Mouse (Mus musculus) bone marrow macrophage, adult 2 months (primary cell): ENCODE measurements around the gene Trappc6a. TPM values are rescaled to one million over a fixed set of nuclear protein-coding genes. Genes with fewer than 3 reads are reported as not detected.

Source experiments
- H3K27ac ChIP-seq: 2 replicates; pipeline ENCODE4 v1.5.1; 2012; ENCODE audit warnings: low read depth, low read length; ENCODE audit not compliant: insufficient read depth
- H3K4me1 ChIP-seq: 2 replicates; pipeline ENCODE4 v1.6.1; 2012; ENCODE audit warnings: low read length; ENCODE audit not compliant: control insufficient read depth, insufficient read depth
- H3K4me3 ChIP-seq: 2 replicates; pipeline ENCODE4 v1.5.1; 2012; ENCODE audit warnings: mild to moderate bottlenecking, low read length, moderate library complexity; ENCODE audit not compliant: insufficient read depth
- CTCF ChIP-seq: IDR thresholded peaks from 2 replicates; pipeline ENCODE4 v1.5.1; 2012; ENCODE audit warnings: low read depth, mild to moderate bottlenecking, low read length, moderate library complexity
- POLR2A ChIP-seq: IDR thresholded peaks from 2 replicates; pipeline ENCODE4 v1.6.1; 2012; ENCODE audit warnings: mild to moderate bottlenecking, low read depth, low read length, borderline replicate concordance
- polyA plus RNA-seq: library from polyadenylated mRNA; stranded (reverse); fragments of >200 nt; gene quantifications from 2 replicates; pipeline ENCODE4 v1.2.4, GENCODE M21; 2012; ENCODE audit not compliant: missing spikeins, insufficient read depth, insufficient read length

Gene Trappc6a
- polyA plus RNA-seq, 1 experiment, result 51.4 TPM

- H3K4me1 ChIP-seq, result peaks cover 48% of the 10 kb centered on the region
- H3K4me3 ChIP-seq, result no peak overlapping the region
- peak overlapping the region; percentile 73 for H3K27ac ChIP-seq
- TF ChIP-seq POLR2A (no peak), CTCF (no peak)
Observed at GRCm38 (mm10) chr7:19557982-19558900, 50.0 kb downstream of the Trappc6a start.

GRCm38 (mm10) chr7:19558965-19559364 lies 50.8 kb downstream of the Trappc6a start:
- TF ChIP-seq POLR2A, result no peak
- TF ChIP-seq CTCF, result no peak
- Histone ChIP-seq H3K4me3 (no peak overlapping the region; the same call in 1 of the 2 replicates), H3K27ac (peak overlapping the region; percentile 73), H3K4me1 (peaks cover 43% of the 10 kb centered on the region)

- Histone ChIP-seq H3K27ac (peak overlapping the region; percentile 92), H3K4me3 (peak overlapping the region; percentile 98), H3K4me1 (peaks cover 32% of the 10 kb centered on the region)
- TF ChIP-seq POLR2A (no peak), CTCF (no peak)
Observed at GRCm38 (mm10) chr7:19560491-19561260, 52.5 kb downstream of the Trappc6a start.

GRCm38 (mm10) chr7:19561431-19561764 lies 53.2 kb downstream of the Trappc6a start:
- peak overlapping the region; percentile 98 for H3K4me3 ChIP-seq
- peak overlapping the region; percentile 92 for H3K27ac ChIP-seq
- H3K4me1 ChIP-seq, result peaks cover 32% of the 10 kb centered on the region
- TF ChIP-seq POLR2A (no peak), CTCF (no peak)

- TF ChIP-seq POLR2A, result no peak
- TF ChIP-seq CTCF, result no peak
- H3K4me3 ChIP-seq, result peak overlapping the region; percentile 98
- peak overlapping the region; percentile 92 for H3K27ac ChIP-seq
- H3K4me1 ChIP-seq, result peaks cover 31% of the 10 kb centered on the region
Observed at GRCm38 (mm10) chr7:19561765-19562642, 53.8 kb downstream of the Trappc6a start.

- Histone ChIP-seq H3K27ac (peak within 1 kb of the TSS; percentile 92), H3K4me3 (peak within 1 kb of the TSS; percentile 98), H3K4me1 (peaks cover 23% of the 10 kb centered on the region)
- no peak for TF ChIP-seq CTCF
- TF ChIP-seq POLR2A, result no peak
Observed at GRCm38 (mm10) chr7:19562643-19563410, 54.6 kb downstream of the Trappc6a start, which contains the start of gene Ppp1r37. Ppp1r37 (minus strand) TSS chr7:19563076.

GRCm38 (mm10) chr7:19563884-19564283 lies 55.7 kb downstream of the Trappc6a start:
- H3K4me3 ChIP-seq, result no peak overlapping the region
- peaks cover 12% of the 10 kb centered on the region for H3K4me1 ChIP-seq
- no peak overlapping the region for H3K27ac ChIP-seq
- no peak for TF ChIP-seq CTCF
- TF ChIP-seq POLR2A, result no peak

GRCm38 (mm10) chr7:19564455-19564854 lies 56.3 kb downstream of the Trappc6a start:
- Histone ChIP-seq H3K4me3 (no peak overlapping the region), H3K27ac (no peak overlapping the region), H3K4me1 (peaks cover 7% of the 10 kb centered on the region)
- TF ChIP-seq CTCF, result 0 out of 2 replicates have a peak, but pooled peaks have one; percentile 8
- TF ChIP-seq POLR2A, result no peak

Other genes starting within 250 kb of the Trappc6a start
- gene Vasp, start 236.6 kb upstream of the Trappc6a start, polyA plus RNA-seq, result 178 and 187 TPM in 2 replicates
- gene Ppm1n, start 228.3 kb upstream of the Trappc6a start, polyA plus RNA-seq, result 0.93 and 4.2 TPM in 2 replicates
- 1.4 and 2.0 TPM in 2 replicates for gene Rtn2, start 225.8 kb upstream of the Trappc6a start, polyA plus RNA-seq
- 0.68 TPM in 1 of 2 replicates, not detected in the other for gene Fosb, start 198.3 kb upstream of the Trappc6a start, polyA plus RNA-seq
- 30.7 and 35.4 TPM in 2 replicates for gene Ercc1, start 163.6 kb upstream of the Trappc6a start, polyA plus RNA-seq
- gene Cd3eap, start 148.9 kb upstream of the Trappc6a start, polyA plus RNA-seq, result 7.8 and 8.4 TPM in 2 replicates
- 1.6 and 4.0 TPM in 2 replicates for gene Ppp1r13l, start 148.6 kb upstream of the Trappc6a start, polyA plus RNA-seq
- gene Ercc2, start 126.4 kb upstream of the Trappc6a start, polyA plus RNA-seq, result 14.5 and 18.9 TPM in 2 replicates
- 0.95 TPM in 1 of 2 replicates, not detected in the other for gene Klc3, start 104.3 kb upstream of the Trappc6a start, polyA plus RNA-seq
- 0.65 TPM in 1 of 2 replicates, not detected in the other for gene Ckm, start 103.6 kb upstream of the Trappc6a start, polyA plus RNA-seq
- 21.3 and 21.4 TPM in 2 replicates for gene Mark4, start 49.6 kb upstream of the Trappc6a start, polyA plus RNA-seq
- not detected in 2 replicates for gene Exoc3l2, start 45.1 kb upstream of the Trappc6a start, polyA plus RNA-seq
- gene Bloc1s3, start within 50 bp of the Trappc6a start, polyA plus RNA-seq, result 9.7 and 11.0 TPM in 2 replicates
- not detected in 2 replicates for gene Nkpd1, start 9.4 kb downstream of the Trappc6a start, polyA plus RNA-seq
- 19.3 and 25.7 TPM in 2 replicates for gene Ppp1r37, start 54.7 kb downstream of the Trappc6a start, polyA plus RNA-seq
- 0.60 TPM in 1 of 2 replicates, not detected in the other for gene Zfp296, start 68.9 kb downstream of the Trappc6a start, polyA plus RNA-seq
- gene Gemin7, start 69.2 kb downstream of the Trappc6a start, polyA plus RNA-seq, result 51.6 and 52.0 TPM in 2 replicates
- gene Clasrp, start 96.1 kb downstream of the Trappc6a start, polyA plus RNA-seq, result 41.1 and 53.9 TPM in 2 replicates
- gene Relb, start 121.0 kb downstream of the Trappc6a start, polyA plus RNA-seq, result 33.2 and 35.7 TPM in 2 replicates
- 81.9 and 95.3 TPM in 2 replicates for gene Clptm1, start 156.6 kb downstream of the Trappc6a start, polyA plus RNA-seq
- 56.2 and 70.4 TPM in 2 replicates for gene Apoc2, start 169.5 kb downstream of the Trappc6a start, polyA plus RNA-seq
- not detected in 2 replicates for gene Gm44805, start 173.0 kb downstream of the Trappc6a start, polyA plus RNA-seq
- gene Apoc4, start 173.1 kb downstream of the Trappc6a start, polyA plus RNA-seq, result not detected in 2 replicates
- not detected in 2 replicates for gene Apoc1, start 184.3 kb downstream of the Trappc6a start, polyA plus RNA-seq
- 16,287 and 16,533 TPM in 2 replicates for gene Apoe, start 190.8 kb downstream of the Trappc6a start, polyA plus RNA-seq
- gene Tomm40, start 207.0 kb downstream of the Trappc6a start, polyA plus RNA-seq, result 23.8 and 25.2 TPM in 2 replicates
- gene Nectin2, start 242.1 kb downstream of the Trappc6a start, polyA plus RNA-seq, result 12.7 and 12.9 TPM in 2 replicates